Mouse (Mus musculus) small intestine, adult 2 months (tissue): ENCODE measurements around the gene Cmip.

Experiments
- CTCF ChIP-seq: fragments of 200-500 bp; IDR thresholded peaks from 2 replicates; pipeline ENCODE4 v1.5.1; 2012; ENCODE audit warnings: low read depth, mild to moderate bottlenecking, control low read depth, inconsistent platforms, low read length, moderate library complexity, mixed read lengths; ENCODE audit not compliant: insufficient replicate concordance, insufficient read length; ENCODE audit errors: extremely low read depth
- POLR2A ChIP-seq: fragments of 200-500 bp; IDR thresholded peaks from 2 replicates; pipeline ENCODE4 v1.6.1; 2012; ENCODE audit warnings: low read depth, mild to moderate bottlenecking, control low read depth, inconsistent platforms, low read length, moderate library complexity

DNA sequence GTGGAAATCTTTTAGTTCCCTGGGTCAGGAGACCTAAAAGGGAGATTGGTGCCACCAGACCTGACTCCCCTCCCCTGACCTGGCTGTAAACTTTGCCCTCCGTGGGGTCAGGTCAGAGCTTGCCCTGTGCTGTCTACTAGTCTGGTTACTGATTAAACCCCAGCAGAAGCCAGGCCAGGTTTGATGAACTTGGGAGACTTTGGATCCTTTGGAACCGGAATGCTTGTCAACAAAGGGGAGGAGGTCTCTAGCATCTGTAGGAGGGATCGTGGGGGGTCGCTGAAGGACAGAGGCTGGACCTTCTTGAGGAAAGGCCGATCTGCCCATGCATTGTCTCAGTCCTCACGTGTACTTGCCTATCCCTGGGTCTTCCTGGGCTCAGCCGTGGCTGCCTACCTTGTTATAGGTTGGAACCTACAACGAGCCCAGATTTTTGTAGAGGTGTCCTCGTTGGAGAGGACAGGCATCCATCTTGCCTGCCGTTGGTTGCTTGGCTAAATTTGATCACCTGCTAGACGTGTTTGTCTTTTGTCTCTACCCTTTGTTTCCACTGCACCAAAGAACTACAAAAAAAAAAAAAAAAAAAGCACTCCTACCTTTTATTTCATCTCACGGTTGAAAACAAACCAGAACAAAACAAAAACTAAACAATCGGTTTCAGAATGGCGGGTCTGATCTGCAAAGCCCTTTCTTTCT is 3.5 kb downstream of the Cmip start:
- no peak for TF ChIP-seq POLR2A
- TF ChIP-seq CTCF = no peak
